Mouse (Mus musculus): Measurements from ENCODE around the gene Vkorc1l1. TPM values are rescaled to one million over a fixed set of nuclear protein-coding genes. Genes with fewer than 3 reads are reported as not detected.

Vkorc1l1 gene
- polyA plus RNA-seq, 1 experiment from 2014 or later: 20.1 TPM

DNA sequence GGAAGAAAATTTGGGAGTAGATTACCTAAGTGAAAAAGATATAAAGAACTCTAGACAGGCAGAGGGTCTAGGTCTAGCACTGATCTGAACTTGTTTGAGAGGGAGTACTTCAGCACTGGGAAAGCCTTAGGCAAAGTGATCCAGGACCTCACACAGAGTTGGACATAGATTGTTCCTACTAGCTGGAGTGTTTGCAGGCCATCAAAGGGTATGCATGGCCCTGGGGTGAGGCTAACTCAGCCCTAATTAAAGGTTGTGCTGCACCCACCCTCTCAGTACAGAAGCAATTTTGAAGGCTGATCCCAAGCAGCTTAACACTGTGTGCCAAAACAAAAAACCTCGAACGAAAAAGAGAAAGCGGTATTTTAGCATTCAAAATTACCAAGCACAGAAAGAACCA is 24.7 kb downstream of the Vkorc1l1 start:
- H3K27ac ChIP-seq: no peak overlapping the region

DNA sequence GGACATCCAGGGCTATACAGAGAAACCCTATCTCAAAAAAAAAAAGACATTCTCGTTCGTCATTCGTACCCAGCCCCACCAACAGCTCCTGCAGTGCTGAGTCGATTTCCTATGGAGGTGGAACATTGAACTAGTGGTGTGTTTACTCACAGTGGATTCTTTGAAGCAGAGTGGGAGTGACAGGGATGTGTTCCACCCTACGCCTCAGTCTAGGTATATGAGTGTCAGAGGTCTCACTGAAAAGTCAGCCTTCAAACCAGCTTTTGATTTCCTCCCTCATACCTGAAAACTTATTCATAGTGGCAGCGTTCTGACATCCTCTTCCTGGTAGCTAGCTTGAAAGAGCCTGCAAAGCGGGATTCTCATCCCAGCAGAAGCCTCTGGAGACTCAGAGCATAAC is 26.6 kb downstream of the Vkorc1l1 start:
- H3K79me2 ChIP-seq (ENCODE audit: inconsistent target): no peaks in the 10 kb centered on the region; the same call in 1 of the 2 replicates
- no peak overlapping the region for H3K27ac ChIP-seq
- 90% methylated on average over 7 of the region's 7 CpGs for WGBS (ENCODE audit: missing documents)

More for the DNA sequence above, 24.7 kb downstream of the Vkorc1l1 start:
- 77% methylated on average over 3 of the region's 3 CpGs for WGBS (ENCODE audit: missing documents)
- Histone ChIP-seq H3K36me3 (ENCODE audit: inconsistent target) (no peaks in the 10 kb centered on the region), H3K4me3 (ENCODE audit: inconsistent target) (no peak overlapping the region), H3K79me2 (ENCODE audit: inconsistent target) (no peaks in the 10 kb centered on the region; the same call in 1 of the 2 replicates)

GRCm38 (mm10) chr5:129971491-129971890 is 29.7 kb downstream of the Vkorc1l1 start:
- Histone ChIP-seq H3K4me3 (ENCODE audit: inconsistent target) (no peak overlapping the region), H3K79me2 (ENCODE audit: inconsistent target) (no peaks in the 10 kb centered on the region; the same call in 1 of the 2 replicates), H3K27ac (no peak overlapping the region), H3K36me3 (ENCODE audit: inconsistent target) (no peaks in the 10 kb centered on the region)
- WGBS (ENCODE audit: missing documents): 91% methylated on average over 3 of the region's 4 CpGs

More for the DNA sequence above, 26.6 kb downstream of the Vkorc1l1 start:
- Histone ChIP-seq H3K36me3 (ENCODE audit: inconsistent target) (no peaks in the 10 kb centered on the region), H3K4me3 (ENCODE audit: inconsistent target) (no peak overlapping the region)

GRCm38 (mm10) chr5:129974354-129974753 is 32.6 kb downstream of the Vkorc1l1 start:
- Histone ChIP-seq H3K36me3 (ENCODE audit: inconsistent target) (no peaks in the 10 kb centered on the region), H3K27ac (no peak overlapping the region), H3K79me2 (ENCODE audit: inconsistent target) (no peaks in the 10 kb centered on the region), H3K4me3 (ENCODE audit: inconsistent target) (no peak overlapping the region)
- WGBS (ENCODE audit: missing documents): 97% methylated on average over 4 of the region's 4 CpGs

DNA sequence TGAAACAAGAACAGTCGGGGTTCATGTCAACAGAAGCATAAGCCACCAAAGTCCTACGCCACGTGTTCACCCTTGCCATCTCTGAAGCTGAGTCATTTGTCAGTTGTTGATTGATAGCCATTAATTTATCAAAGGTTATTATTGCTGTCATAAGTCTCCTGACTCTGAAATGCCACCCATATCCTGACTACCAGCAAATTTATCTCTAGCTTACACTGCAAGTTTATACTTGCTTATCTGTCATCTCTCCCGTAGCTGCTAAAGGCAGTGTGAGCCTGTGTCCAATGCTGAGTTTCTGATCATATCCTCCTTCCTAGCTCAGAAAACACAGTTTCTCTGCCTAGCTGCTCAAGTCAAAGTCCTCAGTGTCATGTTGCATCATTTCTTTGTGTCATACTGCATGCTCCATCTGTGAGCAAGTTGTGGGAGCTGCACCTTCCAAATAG is 33.1 kb downstream of the Vkorc1l1 start:
- WGBS (ENCODE audit: missing documents): 88% methylated on average over 4 of the region's 4 CpGs
- H3K4me3 ChIP-seq (ENCODE audit: inconsistent target): no peak overlapping the region
- no peaks in the 10 kb centered on the region for H3K36me3 ChIP-seq (ENCODE audit: inconsistent target)
- no peak overlapping the region for H3K27ac ChIP-seq
- H3K79me2 ChIP-seq (ENCODE audit: inconsistent target): no peaks in the 10 kb centered on the region

DNA sequence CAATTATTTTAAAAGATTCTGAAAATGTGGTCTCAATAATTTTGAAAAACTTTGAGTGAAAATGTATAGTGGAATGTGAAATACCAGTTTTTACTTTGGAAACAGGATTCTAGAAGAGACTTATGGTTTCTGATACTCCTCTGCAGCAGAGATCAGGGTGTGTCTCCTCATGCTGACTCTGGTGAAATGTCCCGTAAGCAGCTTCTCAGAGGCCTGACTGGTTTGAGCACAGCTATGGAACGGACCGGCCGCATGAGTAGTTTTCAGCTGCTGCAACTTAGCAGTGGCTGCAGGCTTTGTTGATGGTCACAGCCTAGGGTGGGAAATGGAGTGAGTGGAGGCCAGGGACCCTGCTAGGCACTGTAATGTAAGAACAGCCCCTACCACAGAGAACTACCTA is 36.0 kb downstream of the Vkorc1l1 start:
- WGBS (ENCODE audit: missing documents): 100% methylated on average over 4 of the region's 4 CpGs
- no peaks in the 10 kb centered on the region for H3K79me2 ChIP-seq (ENCODE audit: inconsistent target)
- no peaks in the 10 kb centered on the region for H3K36me3 ChIP-seq (ENCODE audit: inconsistent target)
- H3K4me3 ChIP-seq (ENCODE audit: inconsistent target): no peak overlapping the region
- H3K27ac ChIP-seq: no peak overlapping the region

- 80% methylated on average over 5 of the region's 5 CpGs for WGBS (ENCODE audit: missing documents)
- H3K27ac ChIP-seq: no peak overlapping the region
- no peaks in the 10 kb centered on the region; the same call in 1 of the 2 replicates for H3K36me3 ChIP-seq (ENCODE audit: inconsistent target)
- no peaks in the 10 kb centered on the region for H3K79me2 ChIP-seq (ENCODE audit: inconsistent target)
- no peak overlapping the region for H3K4me3 ChIP-seq (ENCODE audit: inconsistent target)
Observed at GRCm38 (mm10) chr5:129978608-129979007, 36.8 kb downstream of the Vkorc1l1 start.

DNA sequence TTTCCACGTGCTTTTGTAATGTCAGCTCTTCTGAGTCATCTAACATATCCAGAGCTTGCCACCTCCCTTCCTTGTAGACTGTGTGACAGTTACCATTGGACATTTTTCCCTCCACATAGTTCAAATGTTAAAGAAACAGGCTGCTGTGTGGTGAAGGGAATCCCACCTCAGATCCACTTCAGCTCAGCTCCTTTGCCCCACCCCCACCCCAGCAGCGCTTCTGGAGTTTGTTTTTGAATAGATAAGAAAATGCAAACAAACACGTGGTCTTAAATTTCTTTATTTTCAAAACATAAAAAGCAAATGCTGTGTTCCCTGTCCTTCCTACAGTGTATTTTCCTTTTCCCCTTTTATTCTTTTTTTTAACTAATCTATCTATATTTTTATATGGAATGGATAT is 38.4 kb downstream of the Vkorc1l1 start:
- 95% methylated on average over 2 of the region's 3 CpGs for WGBS (ENCODE audit: missing documents)
- no peak overlapping the region for H3K4me3 ChIP-seq (ENCODE audit: inconsistent target)
- H3K27ac ChIP-seq: no peak overlapping the region
- H3K79me2 ChIP-seq (ENCODE audit: inconsistent target): no peaks in the 10 kb centered on the region
- H3K36me3 ChIP-seq (ENCODE audit: inconsistent target): no peaks in the 10 kb centered on the region; the same call in 1 of the 2 replicates

GRCm38 (mm10) chr5:129989376-129989775 is 47.6 kb downstream of the Vkorc1l1 start:
- peaks cover 58% of the 10 kb centered on the region for H3K36me3 ChIP-seq (ENCODE audit: inconsistent target)
- no peak overlapping the region for H3K4me3 ChIP-seq (ENCODE audit: inconsistent target)
- peaks cover 9% of the 10 kb centered on the region; the same call in 1 of the 2 replicates for H3K79me2 ChIP-seq (ENCODE audit: inconsistent target)
- WGBS (ENCODE audit: missing documents): 93% methylated on average over 11 of the region's 13 CpGs
- no peak overlapping the region for H3K27ac ChIP-seq

DNA sequence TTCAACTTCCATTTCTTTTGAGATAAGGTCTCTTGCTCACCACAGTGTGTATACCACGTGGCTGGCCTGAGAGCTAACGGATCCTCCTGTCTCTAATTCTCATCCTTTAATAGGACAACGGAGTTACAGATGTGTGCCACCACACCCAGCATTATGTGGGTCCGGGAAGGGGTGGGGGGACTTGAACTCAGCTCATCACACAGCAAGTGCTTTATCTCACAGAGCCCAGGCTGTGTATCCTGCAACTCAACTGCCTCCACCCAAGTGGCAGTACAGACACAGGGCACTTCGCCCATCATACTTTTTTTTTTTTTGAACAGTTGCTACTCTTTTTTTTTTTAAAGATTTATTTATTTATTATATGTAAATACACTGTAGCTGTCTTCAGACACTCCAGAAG is 50.1 kb downstream of the Vkorc1l1 start:
- WGBS (ENCODE audit: missing documents): 97% methylated on average over 5 of the region's 5 CpGs
- Histone ChIP-seq H3K36me3 (ENCODE audit: inconsistent target) (peaks cover 84% of the 10 kb centered on the region), H3K4me3 (ENCODE audit: inconsistent target) (no peak overlapping the region), H3K27ac (no peak overlapping the region), H3K79me2 (ENCODE audit: inconsistent target) (peaks cover 32% of the 10 kb centered on the region; the same call in 1 of the 2 replicates)

DNA sequence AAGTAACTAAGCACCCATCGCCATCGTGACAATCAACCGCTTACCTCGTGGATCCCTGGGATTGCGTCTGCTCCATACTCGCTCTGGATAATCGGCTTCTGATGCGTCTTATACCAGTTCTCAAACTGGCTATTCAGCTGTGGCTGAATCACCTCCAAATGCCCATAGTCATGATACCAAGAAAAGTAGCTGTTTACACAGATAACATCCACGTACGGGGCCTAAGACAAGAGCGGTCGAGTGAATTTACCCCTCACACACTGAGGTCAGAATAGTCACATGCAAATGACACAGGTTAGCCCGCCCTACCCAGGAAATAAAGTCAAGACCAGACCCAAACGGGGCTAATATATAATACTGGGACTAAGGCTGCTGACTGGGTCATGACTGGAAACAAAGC is 51.6 kb downstream of the Vkorc1l1 start:
- WGBS (ENCODE audit: missing documents): 93% methylated on average over 14 of the region's 14 CpGs
- Histone ChIP-seq H3K79me2 (ENCODE audit: inconsistent target) (peaks cover 46% of the 10 kb centered on the region), H3K27ac (no peak overlapping the region), H3K4me3 (ENCODE audit: inconsistent target) (no peak overlapping the region), H3K36me3 (ENCODE audit: inconsistent target) (peaks cover 98% of the 10 kb centered on the region)

DNA sequence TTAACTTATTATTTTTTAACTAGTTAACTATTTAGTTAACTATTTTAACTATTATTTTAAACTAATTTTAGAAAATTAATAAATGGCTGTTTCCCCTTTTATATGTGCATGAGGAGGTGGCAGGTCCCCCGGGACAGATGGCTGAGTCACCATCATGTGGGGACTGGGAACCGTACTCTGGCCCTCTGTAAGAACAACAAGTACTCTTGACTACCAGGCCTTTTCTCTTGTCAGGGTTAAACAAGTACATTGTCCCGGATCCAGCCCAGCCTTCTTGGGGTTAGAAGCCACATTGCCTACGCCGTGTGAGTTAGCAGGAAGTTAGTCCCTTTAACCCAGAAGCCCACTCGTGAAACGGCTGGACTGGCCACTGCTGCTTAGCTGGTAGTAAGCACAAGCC is 53.2 kb downstream of the Vkorc1l1 start:
- H3K79me2 ChIP-seq (ENCODE audit: inconsistent target): peaks cover 63% of the 10 kb centered on the region
- peak overlapping the region; percentile 43 for H3K27ac ChIP-seq
- H3K4me3 ChIP-seq (ENCODE audit: inconsistent target): no peak overlapping the region
- WGBS (ENCODE audit: missing documents): 87% methylated on average over 7 of the region's 7 CpGs
- peaks cover 99% of the 10 kb centered on the region for H3K36me3 ChIP-seq (ENCODE audit: inconsistent target)

DNA sequence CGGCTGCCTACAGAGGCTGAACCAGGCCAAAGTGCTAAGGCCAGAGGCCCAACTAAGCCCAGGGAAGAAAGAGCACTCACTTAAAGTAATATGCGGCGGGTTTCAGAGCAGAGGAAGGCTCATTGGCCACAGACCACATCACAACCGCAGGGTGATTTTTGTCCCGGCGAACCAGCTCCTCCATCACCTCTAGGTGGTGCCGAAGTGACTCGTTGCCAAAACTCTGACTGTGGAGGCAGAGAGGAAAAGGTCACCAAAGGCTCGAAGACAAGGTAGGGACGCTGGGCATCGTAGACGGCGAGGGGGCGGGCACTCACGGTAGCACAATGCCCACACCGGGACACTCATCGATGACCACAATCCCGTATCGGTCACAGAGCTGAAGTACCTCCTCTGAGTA is 55.9 kb downstream of the Vkorc1l1 start:
- Histone ChIP-seq H3K79me2 (ENCODE audit: inconsistent target) (peaks cover 82% of the 10 kb centered on the region), H3K4me3 (ENCODE audit: inconsistent target) (no peak overlapping the region), H3K36me3 (ENCODE audit: inconsistent target) (peaks cover 72% of the 10 kb centered on the region), H3K27ac (no peak overlapping the region)
- WGBS (ENCODE audit: missing documents): 82% methylated on average over 19 of the region's 19 CpGs

DNA sequence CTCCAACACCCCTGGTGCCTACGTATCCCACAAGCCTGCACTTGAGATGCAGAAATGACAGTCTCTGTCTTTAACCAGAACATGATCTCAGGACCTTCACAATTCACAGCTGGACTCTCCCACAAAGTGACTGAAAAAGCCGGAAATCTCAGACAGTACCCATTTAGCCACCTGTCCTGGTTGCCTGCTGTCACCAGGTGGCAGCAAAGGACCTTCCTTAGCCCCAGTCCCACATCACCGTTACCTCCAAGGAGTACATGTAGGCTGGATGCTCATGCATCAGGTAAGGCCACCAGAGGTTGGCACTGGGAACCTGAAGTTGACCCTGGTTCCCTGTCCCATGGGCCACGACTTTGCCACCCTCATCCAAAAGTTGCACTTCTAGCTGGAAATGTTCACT is 57.3 kb downstream of the Vkorc1l1 start:
- Histone ChIP-seq H3K36me3 (ENCODE audit: inconsistent target) (peaks cover 58% of the 10 kb centered on the region), H3K79me2 (ENCODE audit: inconsistent target) (peaks cover 76% of the 10 kb centered on the region), H3K4me3 (ENCODE audit: inconsistent target) (no peak overlapping the region), H3K27ac (peak overlapping the region; percentile 99; the same call in 1 of the 2 replicates)
- WGBS (ENCODE audit: missing documents): 60% methylated on average over 4 of the region's 4 CpGs

DNA sequence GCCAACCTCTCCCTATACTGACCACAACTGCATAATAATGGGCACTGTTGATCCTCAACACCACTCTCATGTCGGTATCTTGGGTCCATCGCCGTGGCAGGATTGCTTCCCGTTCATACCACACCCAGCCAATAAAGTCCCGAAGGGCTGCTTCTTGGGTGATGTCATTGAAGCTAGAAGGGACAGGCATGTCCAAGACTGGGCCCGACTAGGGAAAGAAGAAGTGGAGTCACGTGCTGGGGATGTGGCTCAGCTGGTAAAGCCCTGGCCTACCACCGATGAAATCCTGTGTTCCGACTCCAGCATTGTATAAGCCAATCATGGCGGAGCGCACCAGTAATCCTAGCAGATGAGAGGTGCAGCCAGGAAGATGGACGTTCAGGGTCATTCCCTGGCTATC is 59.0 kb downstream of the Vkorc1l1 start:
- peaks cover 42% of the 10 kb centered on the region for H3K36me3 ChIP-seq (ENCODE audit: inconsistent target)
- peaks cover 62% of the 10 kb centered on the region for H3K79me2 ChIP-seq (ENCODE audit: inconsistent target)
- H3K27ac ChIP-seq: peak overlapping the region; percentile 99
- H3K4me3 ChIP-seq (ENCODE audit: inconsistent target): peak overlapping the region; percentile 97
- WGBS (ENCODE audit: missing documents): 25% methylated on average over 12 of the region's 12 CpGs

Measured in macrophage (primary cell).